Mouse (Mus musculus) CH12.LX (cell line): ENCODE data around the gene Sod3. TPM values are rescaled to one million over a fixed set of nuclear protein-coding genes. Genes with fewer than 3 reads are reported as not detected.

Experiments used
- DNase-seq: peaks from one replicate; pipeline ENCODE4 v3.0.0-alpha.2; 2013; ENCODE audit errors: extremely low read depth
- H3K27ac ChIP-seq: 2 replicates; pipeline ENCODE4 v1.5.1; 2012; ENCODE audit warnings: low read depth, mild to moderate bottlenecking, control low read depth, moderate library complexity; ENCODE audit not compliant: insufficient read depth
- H3K27me3 ChIP-seq: replicated peaks from 2 replicates; pipeline ENCODE3; 2012; ENCODE audit warnings: inconsistent platforms
- H3K36me3 ChIP-seq, 2 experiments: replicated peaks in 1 of 2; 2 replicates each; pipeline versions ENCODE3 to v1.6.1; 2012; ENCODE audit warnings: inconsistent platforms in 1 of 2, low read length in 1 of 2, mild to moderate bottlenecking in 1 of 2, mixed read lengths in 1 of 2, moderate library complexity in 1 of 2; ENCODE audit not compliant: control insufficient read depth in 1 of 2, insufficient read depth in 1 of 2
- H3K4me1 ChIP-seq, 2 experiments: 2 replicates each; pipeline ENCODE4 v1.6.1; 2012; ENCODE audit warnings: inconsistent platforms in 1 of 2, moderate library complexity in 1 of 2; ENCODE audit not compliant: insufficient read depth in 2 of 2, control insufficient read depth in 1 of 2
- H3K4me2 ChIP-seq: 2 replicates; pipeline ENCODE4 v1.6.1; 2012; ENCODE audit warnings: low read depth, mild to moderate bottlenecking, control low read depth; ENCODE audit not compliant: poor library complexity, insufficient read depth, severe bottlenecking
- H3K4me3 ChIP-seq, 3 experiments: fragments of 150-350 bp in 1 of 3; sonication (generic) in 1 of 3; replicated peaks in 1 of 3; 2 replicates each; pipeline versions ENCODE3 to v1.5.1; 2011 to 2012; ENCODE audit warnings: low read depth in 2 of 3, low read length in 2 of 3, mild to moderate bottlenecking in 2 of 3, moderate library complexity in 2 of 3, control low read depth in 1 of 3, improper control_type of control experiment in 1 of 3, inconsistent platforms in 1 of 3, mixed read lengths in 1 of 3; ENCODE audit not compliant: poor library complexity in 1 of 3
- H3K79me2 ChIP-seq: replicated peaks from 2 replicates; pipeline ENCODE4 v1.6.1; 2012; ENCODE audit warnings: mild to moderate bottlenecking, moderate library complexity; ENCODE audit not compliant: control insufficient read depth, poor library complexity, insufficient read depth, severe bottlenecking; ENCODE audit errors: extremely low read depth
- H3K9ac ChIP-seq: 2 replicates; pipeline ENCODE4 v1.6.1; 2012; ENCODE audit warnings: low read depth, mild to moderate bottlenecking, control low read depth, moderate library complexity; ENCODE audit not compliant: insufficient read depth
- H3K9me3 ChIP-seq: replicated peaks from 2 replicates; pipeline ENCODE3; 2012; ENCODE audit warnings: low read length, inconsistent platforms, mixed read lengths
- CHD1 ChIP-seq: IDR thresholded peaks from 2 replicates; pipeline ENCODE4 v1.6.1; 2012; ENCODE audit warnings: low read depth, low read length, improper control_type of control experiment, inconsistent platforms
- CHD2 ChIP-seq: IDR thresholded peaks from 2 replicates; pipeline ENCODE4 v1.6.1; 2011; ENCODE audit warnings: low read length, improper control_type of control experiment
- CTCF ChIP-seq, 2 experiments: IDR thresholded peaks in 1 of 2; conservative IDR thresholded peaks in 1 of 2; 2 replicates each; pipeline ENCODE4 v1.5.1; 2011 to 2012; ENCODE audit warnings: low read depth in 2 of 2, low read length in 2 of 2, improper control_type of control experiment in 1 of 2, inconsistent platforms in 1 of 2, mild to moderate bottlenecking in 1 of 2, moderate library complexity in 1 of 2
- E2F4 ChIP-seq: IDR thresholded peaks from 2 replicates; pipeline ENCODE4 v1.6.1; 2011; ENCODE audit warnings: low read depth, low read length, improper control_type of control experiment; ENCODE audit not compliant: insufficient replicate concordance
- ETS1 ChIP-seq: conservative IDR thresholded peaks from 2 replicates; pipeline ENCODE4 v1.6.1; 2012; ENCODE audit warnings: low read depth, mild to moderate bottlenecking, inconsistent platforms, low read length, improper control_type of control experiment, moderate library complexity
- IRF4 ChIP-seq: IDR thresholded peaks from 2 replicates; pipeline ENCODE4 v1.6.1; 2014; ENCODE audit warnings: low read depth, mild to moderate bottlenecking, inconsistent platforms, low read length, improper control_type of control experiment
- JUN ChIP-seq: IDR thresholded peaks from 2 replicates; pipeline ENCODE4 v1.6.1; 2011; ENCODE audit warnings: low read depth, mild to moderate bottlenecking, low read length, improper control_type of control experiment, moderate library complexity; ENCODE audit not compliant: insufficient read depth
- JUND ChIP-seq: conservative IDR thresholded peaks from 2 replicates; pipeline ENCODE4 v1.6.1; 2011; ENCODE audit warnings: low read depth, low read length, improper control_type of control experiment
- KAT2A ChIP-seq: IDR thresholded peaks from 2 replicates; pipeline ENCODE4 v1.6.1; 2012; ENCODE audit warnings: low read length, improper control_type of control experiment, inconsistent platforms; ENCODE audit not compliant: insufficient replicate concordance
- MAFK ChIP-seq: IDR thresholded peaks from 2 replicates; pipeline ENCODE4 v1.6.1; 2011; ENCODE audit warnings: low read length, improper control_type of control experiment; ENCODE audit not compliant: insufficient replicate concordance
- MEF2A ChIP-seq: IDR thresholded peaks from 2 replicates; pipeline ENCODE4 v1.6.1; 2014; ENCODE audit warnings: low read depth, mild to moderate bottlenecking, inconsistent platforms, low read length, improper control_type of control experiment, borderline replicate concordance
- NELFE ChIP-seq: IDR thresholded peaks from 2 replicates; pipeline ENCODE4 v1.6.1; 2011; ENCODE audit warnings: low read depth, low read length, improper control_type of control experiment
- PAX5 ChIP-seq: IDR thresholded peaks from 2 replicates; pipeline ENCODE4 v1.6.1; 2012; ENCODE audit warnings: low read length, inconsistent platforms, mixed read lengths
- POLR2A ChIP-seq: IDR thresholded peaks from 2 replicates; pipeline ENCODE4 v1.6.1; 2011; ENCODE audit warnings: low read depth, mild to moderate bottlenecking, improper control_type of control experiment, low read length
- RAD21 ChIP-seq: IDR thresholded peaks from 2 replicates; pipeline ENCODE4 v1.6.1; 2011; ENCODE audit warnings: low read depth, mild to moderate bottlenecking, low read length, improper control_type of control experiment, moderate library complexity
- RCOR1 ChIP-seq: conservative IDR thresholded peaks from 2 replicates; pipeline ENCODE4 v1.6.1; 2012; ENCODE audit warnings: low read depth, mild to moderate bottlenecking, inconsistent platforms, low read length, improper control_type of control experiment
- SIN3A ChIP-seq: IDR thresholded peaks from 2 replicates; pipeline ENCODE4 v1.6.1; 2012; ENCODE audit warnings: low read length, improper control_type of control experiment, inconsistent platforms
- ZNF384 ChIP-seq: IDR thresholded peaks from 2 replicates; pipeline ENCODE4 v1.6.1; 2012; ENCODE audit warnings: low read depth, low read length, improper control_type of control experiment, inconsistent platforms
- dilution Hi-C: fragments of 300-500 bp; cut with MboI; formaldehyde crosslinking; loops from 2 replicates; pipeline ENCODE4 v1.14.3; 2020; ENCODE audit warnings: low sequenced_read_pairs; ENCODE audit not compliant: extremely low pct_unique_long_range_greater_than_20kb, extremely low pct_ligation_motif_present
- in situ Hi-C: fragments of 300-500 bp; cut with MboI; formaldehyde crosslinking; loops from 3 replicates; pipeline ENCODE4 v1.14.3; 2019; ENCODE audit warnings: low sequenced_read_pairs, low pct_ligation_motif_present, low pct_unique_long_range_greater_than_20kb, mixed read lengths
- polyA plus RNA-seq: library from polyadenylated mRNA; unstranded; fragments of >175 nt; gene quantifications from 2 replicates; pipeline ENCODE4 v1.2.1, GENCODE M21; 2012; ENCODE audit warnings: low read depth; ENCODE audit not compliant: insufficient read length
- total RNA-seq, 2 experiments: library from RNA; depleted of rRNA; stranded (reverse); fragments of 300-350 nt in 1 of 2; fragments of >200 nt in 1 of 2; gene quantifications; 2 replicates each; pipeline ENCODE4 v1.2.3; 2012 to 2014

Sod3 gene
- total and polyA plus RNA-seq, 3 experiments, result not detected

DNA sequence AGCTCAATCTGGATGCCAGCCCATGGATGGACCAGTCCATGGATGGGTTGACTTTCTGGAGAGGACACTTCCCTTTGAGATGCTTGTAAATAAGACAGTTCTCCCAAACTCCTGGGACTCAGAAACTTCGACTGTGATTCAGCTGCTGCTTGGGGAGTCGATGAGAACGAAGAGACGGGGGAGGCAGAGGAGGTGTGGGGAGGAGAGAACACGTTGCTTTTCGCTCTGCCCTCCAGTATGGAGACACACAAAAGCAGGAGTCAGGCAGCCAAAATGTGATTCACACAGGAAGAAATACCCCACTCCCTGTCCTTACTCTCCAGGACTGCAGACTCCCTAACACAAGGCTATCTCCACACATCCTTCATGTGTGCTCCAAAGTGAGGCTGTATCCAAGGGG lies 26.8 kb downstream of the Sod3 start:
- dilution Hi-C loops, result no loop called here

DNA sequence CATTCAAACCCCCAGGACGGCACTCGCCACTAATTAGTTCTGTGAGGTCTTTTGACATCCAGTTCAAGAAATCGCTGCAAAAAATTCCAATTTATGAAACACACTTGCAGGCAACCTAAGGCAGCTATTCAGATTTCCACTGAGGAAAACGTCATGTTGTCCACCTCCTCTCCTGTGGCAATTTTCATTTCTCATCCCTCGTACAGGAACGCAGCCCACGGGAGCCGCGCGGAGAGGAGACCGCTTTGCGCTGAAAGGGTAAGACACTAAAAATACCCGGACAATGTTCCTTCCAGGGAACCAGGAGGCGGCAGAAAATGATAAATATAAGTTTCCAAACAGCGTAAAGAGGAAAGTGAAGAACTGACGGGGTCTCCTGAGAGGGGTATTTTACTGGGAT lies 27.9 kb downstream of the Sod3 start:
- dilution Hi-C loops (no loop called here), in situ Hi-C loops (no loop called here)
- Histone ChIP-seq H3K27ac (no peak overlapping the region), H3K9me3 (peaks cover 4% of the 10 kb centered on the region), H3K36me3 (no peaks in the 10 kb centered on the region), H3K9ac (no peak overlapping the region), H3K27me3 (no peaks in the 10 kb centered on the region), H3K4me2 (no peak overlapping the region), H3K4me3 (no peak overlapping the region), H3K79me2 (no peaks in the 10 kb centered on the region), H3K4me1 (no peaks in the 10 kb centered on the region)
- no peak for TF ChIP-seq E2F4
- TF ChIP-seq PAX5, result no peak
- TF ChIP-seq CTCF (conservative IDR thresholded peaks at IDR 0.05 in 1 of 2, IDR thresholded peaks at IDR 0.05 in 1 of 2; ENCODE audit: low read depth in 2 of 2, low read length in 2 of 2), result no peak
- no peak for TF ChIP-seq MAFK
- no peak for TF ChIP-seq ZNF384
- no peak for TF ChIP-seq KAT2A
- no peak for TF ChIP-seq SIN3A
- TF ChIP-seq IRF4, result no peak
- no peak for TF ChIP-seq RAD21
- TF ChIP-seq RCOR1, result no peak
- no peak for TF ChIP-seq JUND
- no peak for TF ChIP-seq CHD2
- TF ChIP-seq ETS1, result no peak
- no peak for DNase-seq

More for the DNA sequence above, 26.8 kb downstream of the Sod3 start:
- H3K4me1 ChIP-seq, result peaks cover 0 to 4% of the 10 kb centered on the region in 2 experiments; a peak in 2 of 4 replicates
- no peak overlapping the region for H3K9ac ChIP-seq
- H3K27ac ChIP-seq, result no peak overlapping the region
- in situ Hi-C loops, result no loop called here
- DNase-seq, result no peak
- peaks cover 4% of the 10 kb centered on the region for H3K9me3 ChIP-seq
- H3K27me3 ChIP-seq, result no peaks in the 10 kb centered on the region
- no peak for TF ChIP-seq ETS1
- H3K4me2 ChIP-seq, result no peak overlapping the region
- no peaks in the 10 kb centered on the region for H3K79me2 ChIP-seq
- no peak overlapping the region for H3K4me3 ChIP-seq
- no peaks in the 10 kb centered on the region for H3K36me3 ChIP-seq

GRCm38 (mm10) chr5:52393756-52394155 lies 30.2 kb downstream of the Sod3 start:
- H3K36me3 ChIP-seq, result no peaks in the 10 kb centered on the region
- H3K4me2 ChIP-seq, result no peak overlapping the region
- no peak overlapping the region for H3K9ac ChIP-seq
- H3K9me3 ChIP-seq, result peaks cover 4% of the 10 kb centered on the region
- no peak overlapping the region for H3K4me3 ChIP-seq
- H3K27ac ChIP-seq, result no peak overlapping the region
- DNase-seq, result no peak
- no peaks in the 10 kb centered on the region for H3K79me2 ChIP-seq
- TF ChIP-seq CHD1, result no peak
- TF ChIP-seq POLR2A, result no peak
- no peak for TF ChIP-seq NELFE
- no peak for TF ChIP-seq RAD21
- no peak for TF ChIP-seq MEF2A
- TF ChIP-seq JUN, result no peak
- in situ Hi-C loops, result no loop called here
- no peaks in the 10 kb centered on the region for H3K27me3 ChIP-seq
- no peaks in the 10 kb centered on the region for H3K4me1 ChIP-seq
- dilution Hi-C loops, result no loop called here
